Mouse (Mus musculus) hindbrain, postnatal 0 days (tissue): Measurements from ENCODE around the gene Zswim1. TPM values are rescaled to one million over a fixed set of nuclear protein-coding genes. Genes with fewer than 3 reads are reported as not detected.

Source experiments
- ATAC-seq: fragments of 200-750 bp; cut with Nextera tagmentation; 2 replicates; pipeline ENCODE4 v1.8.0; 2017; ENCODE audit warnings: mild to moderate bottlenecking, moderate TSS enrichment, moderate library complexity
- DNase-seq: peaks from one replicate; pipeline ENCODE4 v3.0.0-alpha.2; 2015; ENCODE audit warnings: low spot score
- H3K27ac ChIP-seq: fragments of 300-500 bp; sonication (generic); 2 replicates; pipeline ENCODE4 v1.5.1; 2014; ENCODE audit warnings: mild to moderate bottlenecking
- H3K27me3 ChIP-seq: fragments of 300-500 bp; sonication (generic); 2 replicates; pipeline ENCODE4 v1.6.1; 2014; ENCODE audit warnings: low read length, mixed read lengths; ENCODE audit not compliant: insufficient read depth
- H3K36me3 ChIP-seq: fragments of 300-500 bp; sonication (generic); 2 replicates; pipeline ENCODE4 v1.6.1; 2014; ENCODE audit warnings: low read length, mixed read lengths; ENCODE audit not compliant: insufficient read depth
- H3K4me1 ChIP-seq: fragments of 300-500 bp; sonication (generic); 2 replicates; pipeline ENCODE4 v1.6.1; 2014; ENCODE audit warnings: antibody characterized with exemption, low read length, mixed read lengths; ENCODE audit not compliant: insufficient read depth
- H3K4me2 ChIP-seq: fragments of 300-500 bp; sonication (generic); 2 replicates; pipeline ENCODE4 v1.6.1; 2014; ENCODE audit warnings: low read depth, mild to moderate bottlenecking, low read length, moderate library complexity, mixed read lengths
- H3K4me3 ChIP-seq: fragments of 300-500 bp; sonication (generic); 2 replicates; pipeline ENCODE4 v1.5.1; 2014; ENCODE audit warnings: low read length
- H3K9ac ChIP-seq: fragments of 300-500 bp; sonication (generic); replicated peaks from 2 replicates; pipeline ENCODE4 v1.6.1; 2014; ENCODE audit warnings: mild to moderate bottlenecking, low read length, moderate library complexity, mixed read lengths
- H3K9me3 ChIP-seq: fragments of 300-500 bp; sonication (generic); 2 replicates; pipeline ENCODE4 v1.6.1; 2016; ENCODE audit warnings: low read length, mixed read lengths
- CTCF ChIP-seq: IDR thresholded peaks from 2 replicates; pipeline ENCODE4 v1.5.1; 2016; ENCODE audit warnings: antibody characterized with exemption, control low read depth, low read depth
- WGBS: fragments of 180-500 bp; shearing (Covaris S2); extraction: QIAGEN DNeasy Blood & Tissue Kit; methylation state at CpG from one replicate; pipeline ENCODE4 v1.1.7; 2014; 5-methylcytosine and 5-hydroxymethylcytosine counted together
- polyA plus RNA-seq: library from polyadenylated mRNA; unstranded; fragments of >200 nt; fragmentation: Nextera tagmentation; extraction: Ambion mirVana; gene quantifications from 2 replicates; pipeline ENCODE4 v1.2.1, GENCODE M21; 2015
- total RNA-seq: library from RNA; depleted of rRNA; stranded (reverse); fragments of >200 nt; gene quantifications from 2 replicates; pipeline ENCODE4 v1.2.3, GENCODE M21; 2014

Zswim1 gene
- total and polyA plus RNA-seq, 2 experiments from 2014 or later = 24.6 to 29.0 TPM

DNA sequence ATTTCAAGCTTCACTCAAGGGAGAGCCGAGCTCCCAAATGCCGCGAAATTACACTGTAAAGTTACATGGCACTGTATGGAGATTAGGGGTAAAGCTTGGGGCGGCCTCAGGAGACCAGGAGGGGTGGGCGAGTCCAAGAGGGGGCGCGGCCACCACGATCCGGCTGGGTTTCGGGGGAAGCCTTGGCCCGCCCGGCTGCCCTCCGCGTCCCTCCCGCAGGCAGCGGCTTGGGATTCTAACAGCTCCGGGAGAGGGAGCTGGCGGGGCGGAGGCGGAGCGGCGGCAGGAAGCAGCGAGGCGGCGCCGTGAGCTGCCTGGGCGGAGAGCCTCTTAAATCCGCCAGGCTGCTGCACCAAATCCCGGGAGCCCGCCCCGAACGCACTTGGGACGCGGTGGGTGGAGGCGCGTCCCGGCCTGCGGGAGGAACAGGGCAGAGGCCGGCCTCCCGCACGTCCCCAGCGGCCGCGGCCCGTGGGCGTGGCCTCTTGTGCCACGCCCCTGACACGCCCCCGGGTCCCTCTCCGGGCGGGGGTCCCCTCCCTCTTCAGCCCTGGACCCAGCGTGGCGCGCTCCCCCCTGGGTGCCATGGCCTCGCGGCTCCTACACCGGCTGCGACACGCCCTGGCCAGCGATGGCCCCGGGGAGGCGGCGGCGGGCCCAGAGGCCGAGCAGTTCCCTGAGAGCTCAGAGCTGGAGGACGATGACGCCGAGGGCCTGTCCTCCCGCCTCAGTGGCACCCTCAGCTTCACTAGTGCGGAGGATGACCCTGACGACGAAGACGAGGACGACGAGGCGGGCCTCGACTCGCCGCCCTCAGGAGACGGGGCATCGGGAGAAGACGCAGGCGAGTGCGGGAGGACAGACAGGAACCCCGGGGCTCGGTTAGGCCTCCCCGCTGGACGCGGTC, 36.8 kb upstream of the Zswim1 start, which contains the start of gene Snx21:
Snx21 (plus strand) TSS at position 343 of the 907 bp plus-strand sequence.
- Histone ChIP-seq H3K4me1 (no peaks in the 10 kb centered on the region; the same call in 1 of the 2 replicates), H3K27ac (peak within 1 kb of the TSS; percentile 89), H3K9ac (peak within 1 kb of the TSS; percentile 92), H3K4me3 (peak within 1 kb of the TSS; percentile 75), H3K36me3 (0 out of 2 replicates have a peak, but pooled peaks cover 4% of the 10 kb centered on the region), H3K27me3 (no peaks in the 10 kb centered on the region), H3K4me2 (peak within 1 kb of the TSS; percentile 93), H3K9me3 (no peaks in the 10 kb centered on the region)
- TF ChIP-seq CTCF = peak; percentile 49
- WGBS = under 1% methylated on average over 66 of the region's 89 CpGs
- ATAC-seq (peak; percentile 92), DNase-seq (peak; percentile 89)

DNA sequence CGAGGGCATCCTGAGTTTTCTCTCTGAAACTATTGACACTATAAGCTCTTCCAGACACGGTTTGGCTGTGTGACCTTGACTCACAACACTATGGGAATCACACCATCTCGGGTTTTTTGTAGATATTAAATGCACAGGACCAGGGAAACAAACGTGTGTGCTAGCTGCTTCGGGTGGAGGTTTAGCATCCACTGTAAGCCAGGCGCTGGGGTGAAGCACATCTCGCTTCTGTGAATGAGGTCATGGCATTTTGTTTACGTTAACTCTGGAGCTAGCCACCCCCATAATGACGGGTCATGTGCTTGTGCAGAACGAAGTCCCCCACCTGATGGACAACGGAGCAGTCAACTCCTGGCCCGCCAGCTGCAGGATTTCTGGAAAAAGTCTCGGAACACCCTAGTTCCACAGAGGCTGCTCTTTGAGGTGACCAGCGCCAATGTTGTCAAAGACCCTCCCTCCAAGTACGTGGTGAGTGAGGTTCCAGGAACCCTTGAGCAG, 36.0 kb upstream of the Zswim1 start:
- H3K27ac ChIP-seq = peak overlapping the region; percentile 89
- H3K4me3 ChIP-seq = peak overlapping the region; percentile 75
- 0 out of 2 replicates have a peak, but pooled peaks cover 6% of the 10 kb centered on the region for H3K36me3 ChIP-seq
- 7% methylated on average over 15 of the region's 15 CpGs for WGBS
- H3K4me1 ChIP-seq = no peaks in the 10 kb centered on the region; the same call in 1 of the 2 replicates
- H3K9ac ChIP-seq = peak overlapping the region; percentile 92
- ATAC-seq (peak; percentile 25; the same call in 1 of the 2 replicates), DNase-seq (peak; percentile 48)
- no peaks in the 10 kb centered on the region for H3K9me3 ChIP-seq
- peak overlapping the region; percentile 93 for H3K4me2 ChIP-seq
- TF ChIP-seq CTCF = no peak
- no peaks in the 10 kb centered on the region for H3K27me3 ChIP-seq

DNA sequence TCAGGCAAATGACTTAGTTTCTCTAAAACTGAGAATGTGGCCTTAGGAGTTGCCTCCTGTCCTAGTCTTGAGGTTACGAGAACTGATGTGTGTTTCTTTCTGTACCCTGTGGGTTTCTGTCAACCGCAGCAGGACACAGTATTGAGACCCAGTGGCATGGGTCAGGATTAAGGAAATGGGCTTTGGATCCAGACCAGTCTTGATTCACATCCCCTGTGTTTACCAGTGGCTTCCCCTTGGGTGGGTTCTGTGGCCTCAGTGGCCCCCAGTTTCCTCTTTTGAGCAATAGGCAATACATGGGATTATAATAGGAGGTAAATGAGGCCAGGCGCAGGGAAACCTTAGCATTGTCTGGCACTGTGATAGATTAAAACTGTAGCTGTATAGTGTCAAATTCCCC, 35.5 kb upstream of the Zswim1 start:
- Histone ChIP-seq H3K9ac (peak overlapping the region; percentile 92; the same call in 1 of the 2 replicates), H3K36me3 (peaks cover 11% of the 10 kb centered on the region; the same call in 1 of the 2 replicates), H3K27me3 (no peaks in the 10 kb centered on the region), H3K4me3 (peak overlapping the region; percentile 75), H3K27ac (peak overlapping the region; percentile 89; the same call in 1 of the 2 replicates), H3K4me2 (peak overlapping the region; percentile 93), H3K4me1 (no peaks in the 10 kb centered on the region; the same call in 1 of the 2 replicates), H3K9me3 (no peaks in the 10 kb centered on the region)
- ATAC-seq (no peak), DNase-seq (no peak)
- TF ChIP-seq CTCF = no peak
- 79% methylated on average over 3 of the region's 3 CpGs for WGBS

DNA sequence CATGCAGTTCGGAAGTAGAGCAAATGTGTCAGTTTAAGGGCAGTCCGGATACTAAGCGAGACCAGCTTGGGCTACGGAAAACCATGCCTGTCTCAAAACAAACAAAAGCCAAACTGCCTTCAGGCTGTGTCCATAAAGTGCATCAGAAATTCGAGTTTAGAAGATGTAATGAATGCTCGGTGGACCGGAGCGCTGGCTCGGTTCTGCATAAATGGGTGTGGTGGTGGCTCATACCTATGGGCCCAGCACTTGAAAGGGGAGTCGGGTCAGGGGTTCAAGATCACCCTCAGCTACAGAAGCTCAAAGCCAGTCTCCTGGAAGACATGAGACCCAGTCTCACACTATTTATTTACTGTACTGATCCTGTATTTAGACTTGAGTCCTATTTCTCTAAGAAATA, 34.7 kb upstream of the Zswim1 start:
- peaks cover 18% of the 10 kb centered on the region; the same call in 1 of the 2 replicates for H3K36me3 ChIP-seq
- no peak overlapping the region for H3K4me3 ChIP-seq
- H3K9me3 ChIP-seq = no peaks in the 10 kb centered on the region
- no peaks in the 10 kb centered on the region; the same call in 1 of the 2 replicates for H3K4me1 ChIP-seq
- 79% methylated on average over 10 of the region's 10 CpGs for WGBS
- H3K27me3 ChIP-seq = no peaks in the 10 kb centered on the region
- DNase-seq (no peak), ATAC-seq (no peak)
- TF ChIP-seq CTCF = no peak
- peak overlapping the region; percentile 93 for H3K4me2 ChIP-seq
- no peak overlapping the region for H3K9ac ChIP-seq
- H3K27ac ChIP-seq = no peak overlapping the region

DNA sequence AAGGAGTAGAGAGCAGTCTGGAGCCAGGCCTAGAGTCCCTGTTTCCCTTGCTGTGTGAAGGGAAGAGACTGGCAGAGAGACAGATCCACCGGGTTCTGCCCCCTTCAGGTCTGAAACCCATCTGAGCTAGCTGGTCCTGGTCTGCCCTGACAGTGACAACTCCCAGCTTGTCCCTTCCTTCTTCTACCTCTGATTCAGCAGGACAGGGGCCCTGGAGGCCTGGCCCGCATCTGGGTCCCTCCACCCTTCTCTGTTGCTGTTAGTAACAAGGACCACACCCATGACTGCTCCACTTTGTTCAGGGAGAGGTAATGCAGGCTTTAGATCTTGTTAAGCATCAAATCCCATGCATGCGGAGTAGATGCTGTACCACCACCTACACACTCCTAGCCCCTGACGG, 34.1 kb upstream of the Zswim1 start:
- no peak overlapping the region for H3K4me2 ChIP-seq
- H3K36me3 ChIP-seq = peaks cover 21% of the 10 kb centered on the region; the same call in 1 of the 2 replicates
- H3K4me1 ChIP-seq = no peaks in the 10 kb centered on the region; the same call in 1 of the 2 replicates
- H3K27me3 ChIP-seq = no peaks in the 10 kb centered on the region
- DNase-seq (no peak), ATAC-seq (no peak)
- no peaks in the 10 kb centered on the region for H3K9me3 ChIP-seq
- 77% methylated on average over 4 of the region's 4 CpGs for WGBS
- no peak overlapping the region for H3K27ac ChIP-seq
- no peak overlapping the region for H3K4me3 ChIP-seq
- H3K9ac ChIP-seq = no peak overlapping the region
- no peak for TF ChIP-seq CTCF

DNA sequence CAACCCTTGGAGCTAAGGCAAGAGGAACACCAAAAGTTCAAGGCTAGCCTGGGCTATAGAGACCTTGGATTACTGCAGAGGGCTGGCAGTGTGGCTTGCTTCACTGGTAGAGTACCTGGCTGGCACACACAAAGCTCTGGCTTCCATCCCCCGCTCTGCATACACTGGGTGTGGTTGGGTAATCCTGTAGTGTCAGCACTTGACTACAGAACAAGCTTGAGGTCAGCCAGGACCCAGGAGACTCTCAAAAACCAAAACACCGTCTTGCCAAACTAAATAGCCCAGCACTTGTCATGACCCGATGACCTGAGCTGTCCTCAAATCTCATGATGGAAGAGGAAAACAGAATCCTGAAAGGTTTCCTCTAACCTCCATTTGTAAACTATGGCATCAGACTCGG, 32.0 kb upstream of the Zswim1 start:
- WGBS = 88% methylated on average over 4 of the region's 4 CpGs
- Histone ChIP-seq H3K27ac (no peak overlapping the region), H3K4me1 (no peaks in the 10 kb centered on the region; the same call in 1 of the 2 replicates), H3K4me3 (no peak overlapping the region), H3K4me2 (no peak overlapping the region), H3K27me3 (no peaks in the 10 kb centered on the region), H3K9ac (no peak overlapping the region), H3K9me3 (no peaks in the 10 kb centered on the region), H3K36me3 (peaks cover 28% of the 10 kb centered on the region; the same call in 1 of the 2 replicates)
- ATAC-seq (no peak), DNase-seq (no peak)
- TF ChIP-seq CTCF = no peak
